Mouse (Mus musculus): ENCODE data around the gene Sema7a.

Gene Sema7a

DNA sequence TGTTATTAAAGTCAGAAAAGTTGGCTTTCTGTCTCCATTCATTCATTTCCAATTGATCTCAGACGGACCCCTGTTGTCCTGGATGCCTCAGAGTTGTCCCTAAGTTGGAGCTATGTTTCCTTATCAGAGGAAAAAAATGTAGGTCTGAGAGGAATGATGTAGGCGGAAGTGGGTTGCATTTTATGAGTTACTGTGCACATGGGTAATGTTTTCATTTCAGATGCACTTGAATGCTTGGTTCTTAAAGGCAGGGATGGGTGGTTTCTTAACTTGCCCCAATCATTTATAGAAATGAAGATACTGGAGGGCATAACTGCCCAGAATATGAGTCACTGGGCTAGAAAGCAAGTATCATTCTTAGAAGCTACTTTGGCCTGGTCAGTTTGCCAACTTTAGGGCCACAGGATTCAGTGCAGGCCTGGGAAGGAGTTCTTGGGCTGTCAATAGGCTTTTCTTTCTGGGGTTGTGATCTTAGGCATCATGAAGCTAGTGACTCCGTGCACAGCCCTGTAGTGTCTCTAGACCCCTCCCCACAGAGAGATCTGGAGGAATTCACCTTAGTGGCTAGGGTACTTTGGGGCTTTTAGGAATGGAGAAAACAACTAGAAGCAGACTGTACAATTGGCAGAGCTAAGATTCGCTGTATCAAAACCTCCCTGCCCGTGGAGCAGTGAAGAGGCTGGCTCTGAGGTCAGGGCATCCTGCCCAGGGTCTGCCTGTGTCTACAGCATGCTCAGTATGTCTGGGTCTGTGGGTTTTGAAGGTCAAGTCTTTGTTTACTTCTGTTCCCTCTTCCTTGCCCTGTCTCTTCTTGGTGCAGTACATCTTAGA is 1.5 kb upstream of the Sema7a start:
- in situ Hi-C loops (cut with MboI, MseI): loop anchor here (5.0 kb wide), 2 partner anchors 54 to 76 kb away; no protein-coding TSS in a partner anchor

DNA sequence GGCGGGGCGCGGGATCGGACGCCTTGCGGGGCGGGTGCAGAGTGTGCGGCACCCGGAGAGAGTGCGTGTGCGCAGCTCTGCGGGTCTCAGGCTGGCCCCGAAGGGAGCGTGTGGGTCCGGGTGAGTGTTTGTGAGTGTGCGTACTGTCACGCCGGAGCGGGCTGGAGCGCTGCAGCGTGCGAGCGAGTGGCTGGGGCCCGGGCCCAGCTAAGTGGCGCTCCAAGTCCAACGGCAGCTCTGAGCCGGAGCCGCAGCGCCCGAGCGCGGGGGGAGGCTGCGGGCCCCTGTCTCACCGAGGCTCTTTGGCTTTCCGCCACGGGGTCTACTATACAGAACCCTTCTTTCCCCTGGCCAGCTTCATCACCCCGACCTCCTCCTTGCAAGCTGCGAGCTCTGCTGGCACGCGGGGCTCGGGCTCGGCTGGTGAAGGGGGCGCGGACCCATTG is 460 bp downstream of the Sema7a start:
- in situ Hi-C loops (cut with MboI, MseI): no loop called here

DNA sequence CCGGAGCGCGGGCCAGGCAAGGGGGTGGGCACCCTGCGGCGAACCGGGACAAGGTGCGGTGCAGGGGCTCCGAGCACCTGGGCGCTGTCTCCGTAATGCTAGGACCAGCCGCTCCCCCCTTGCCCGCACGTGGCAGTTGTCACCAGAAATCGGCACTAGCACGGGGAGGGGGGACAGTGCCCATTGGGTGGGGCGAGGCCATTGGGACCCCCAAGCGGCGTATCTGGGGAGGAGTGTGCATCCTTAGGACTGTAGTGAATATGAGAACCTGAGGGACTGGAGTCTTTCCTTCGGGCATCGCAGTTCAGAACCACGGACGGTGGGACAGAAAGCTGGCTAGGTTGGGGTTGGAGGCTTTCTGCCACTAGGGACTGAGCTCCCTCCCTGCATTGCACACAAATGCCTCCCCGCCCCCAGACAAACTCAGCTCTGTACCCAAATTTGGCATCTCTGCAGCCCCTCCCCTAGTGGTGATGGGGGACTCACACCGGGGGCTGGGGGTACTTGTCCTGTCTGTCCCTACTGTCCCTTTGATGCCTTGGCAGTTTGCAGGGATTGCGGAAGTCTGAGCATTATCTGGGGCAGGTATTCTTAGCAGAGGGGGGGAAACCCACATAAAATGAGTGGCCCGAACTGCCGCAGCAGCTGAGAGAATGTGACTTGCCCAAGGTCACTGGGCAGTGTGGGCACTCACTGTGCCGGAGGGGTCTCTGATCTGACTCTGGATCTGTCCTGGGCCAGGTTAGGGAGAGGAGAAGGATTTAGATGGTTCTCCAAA is 1.1 kb downstream of the Sema7a start:
- in situ Hi-C loops (cut with MboI, MseI): no loop called here

DNA sequence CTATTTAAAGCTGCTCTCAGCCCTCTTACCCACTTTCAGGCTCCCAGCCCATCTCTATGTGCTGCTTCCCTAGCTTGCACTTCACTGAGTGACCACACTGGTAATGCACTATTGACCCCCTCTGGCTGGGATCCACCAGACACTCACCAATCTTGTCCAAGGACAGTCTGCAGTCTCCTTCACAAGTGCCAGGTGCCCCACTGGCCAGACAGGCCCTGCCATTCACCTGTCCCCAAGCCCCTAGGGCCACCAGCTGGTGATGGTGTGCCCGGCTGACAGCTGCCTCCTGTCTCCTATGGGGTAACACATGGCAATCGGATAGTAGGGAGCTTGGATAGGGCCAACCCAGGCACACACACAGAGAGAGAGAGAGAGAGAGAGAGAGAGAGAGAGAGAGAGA is 2.1 kb downstream of the Sema7a start:
- in situ Hi-C loops (cut with MboI, MseI): no loop called here

DNA sequence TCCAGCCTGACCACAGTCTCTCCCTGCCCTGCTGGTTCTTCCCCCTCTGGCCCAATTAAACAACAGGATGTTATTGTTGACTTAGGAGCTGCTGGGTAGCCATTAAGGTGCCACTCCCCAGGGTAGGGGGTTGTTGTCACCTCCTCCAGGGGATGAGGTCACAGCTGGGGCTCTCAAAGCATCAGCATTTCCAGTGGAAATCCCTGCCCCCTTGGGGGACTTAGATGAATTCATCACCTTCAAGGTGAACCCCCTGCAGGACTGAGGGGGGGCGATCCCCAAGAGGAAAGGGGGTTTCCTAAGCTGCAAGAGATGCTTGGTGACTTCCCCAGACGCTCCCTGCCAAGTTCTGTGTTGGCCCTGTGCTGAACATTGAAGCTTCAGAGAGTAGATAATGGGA is 3.2 kb downstream of the Sema7a start:
- in situ Hi-C loops (cut with MboI, MseI): no loop called here

DNA sequence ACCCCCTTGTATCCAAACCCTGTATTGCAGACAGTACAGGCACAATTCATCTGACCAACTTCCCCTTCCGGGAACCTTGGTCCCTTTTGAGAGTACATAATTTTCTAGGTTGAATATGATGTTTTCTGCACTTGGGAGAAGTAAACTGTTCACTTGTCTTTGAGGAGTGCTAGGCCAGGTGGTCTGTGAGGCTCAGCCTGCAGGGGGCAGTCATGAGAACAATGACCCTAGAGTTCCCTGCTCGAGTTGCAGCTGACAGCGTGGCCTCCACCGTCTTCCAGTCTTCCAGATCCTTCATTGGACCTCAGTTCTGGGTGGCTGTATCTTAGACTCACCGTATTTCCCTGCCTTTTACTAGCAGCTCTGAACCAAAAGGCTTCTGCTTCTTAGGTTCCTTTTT is 4.7 kb downstream of the Sema7a start:
- in situ Hi-C loops (cut with MboI, MseI): no loop called here

DNA sequence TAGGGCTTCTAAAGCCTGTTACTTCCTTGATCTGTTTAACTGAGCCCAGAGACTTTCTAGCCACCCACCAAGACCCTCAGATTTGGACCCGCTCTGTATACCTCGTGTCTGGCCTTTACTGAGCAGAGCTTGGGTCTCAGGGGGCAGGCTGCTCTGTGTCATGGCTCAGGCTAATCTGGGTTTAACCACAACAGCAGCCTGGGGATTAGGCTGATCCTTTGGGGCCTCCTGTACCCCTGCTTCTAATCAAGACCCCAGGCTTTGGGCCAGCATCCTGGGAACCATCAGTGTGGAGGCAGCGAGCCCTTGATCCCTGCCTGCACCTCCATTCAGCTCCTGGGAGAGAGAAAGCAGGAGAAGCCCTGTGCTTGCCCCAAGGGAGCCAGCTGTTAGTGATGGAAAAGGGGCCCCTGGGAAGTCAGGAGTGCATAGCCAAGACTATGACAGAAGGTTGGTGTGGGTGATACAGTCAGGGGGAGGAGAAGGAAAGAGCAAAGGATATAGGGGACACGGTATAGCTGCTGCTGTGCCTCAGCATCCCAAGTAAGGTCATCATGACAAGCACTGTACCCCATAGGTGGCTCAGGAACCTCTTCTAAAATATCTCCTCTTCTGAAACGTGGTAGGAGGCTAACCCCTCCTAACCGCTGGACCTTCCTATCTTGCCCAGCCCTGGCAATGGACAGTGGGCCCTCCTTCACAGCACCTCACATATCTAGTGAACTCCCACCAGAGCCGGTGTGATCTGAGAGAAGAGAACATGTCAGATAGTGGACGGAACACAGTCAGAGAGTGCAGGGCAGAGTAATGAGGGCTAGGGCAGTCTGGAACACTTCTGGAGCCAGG is 6.1 kb downstream of the Sema7a start:
- in situ Hi-C loops (cut with MboI, MseI): no loop called here

DNA sequence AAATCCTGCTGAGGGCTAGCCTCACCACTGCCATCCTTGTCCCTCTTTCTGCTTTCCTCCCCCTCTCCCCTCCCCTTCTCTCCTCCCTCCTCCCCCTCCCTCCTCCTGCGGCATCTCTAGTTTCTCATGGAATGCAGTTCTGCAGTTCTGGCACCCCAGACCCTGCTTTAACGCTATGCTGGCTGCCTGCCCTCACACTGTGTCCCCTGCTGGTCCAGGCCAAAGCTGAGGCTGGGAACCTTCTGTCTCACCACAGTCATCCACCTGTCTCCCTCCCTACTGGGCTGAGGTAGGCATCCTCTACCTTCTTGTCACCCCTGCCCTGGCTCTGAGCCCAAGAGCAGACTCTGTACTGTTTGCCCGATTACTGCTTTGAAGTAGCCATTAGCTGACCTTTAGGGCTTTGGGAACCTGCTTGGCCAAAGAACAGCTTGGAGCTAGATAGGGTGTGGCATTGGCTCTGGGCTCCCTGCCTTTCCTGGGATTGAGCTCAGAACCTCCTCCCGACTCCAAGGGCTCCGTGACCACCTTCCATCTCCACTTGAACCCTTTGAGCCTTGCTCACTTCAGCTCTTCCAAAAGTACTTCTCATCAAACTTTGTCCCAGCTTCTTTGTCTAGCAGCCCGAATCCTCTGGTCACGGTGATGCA is 7.6 kb downstream of the Sema7a start:
- in situ Hi-C loops (cut with MboI, MseI): no loop called here

DNA sequence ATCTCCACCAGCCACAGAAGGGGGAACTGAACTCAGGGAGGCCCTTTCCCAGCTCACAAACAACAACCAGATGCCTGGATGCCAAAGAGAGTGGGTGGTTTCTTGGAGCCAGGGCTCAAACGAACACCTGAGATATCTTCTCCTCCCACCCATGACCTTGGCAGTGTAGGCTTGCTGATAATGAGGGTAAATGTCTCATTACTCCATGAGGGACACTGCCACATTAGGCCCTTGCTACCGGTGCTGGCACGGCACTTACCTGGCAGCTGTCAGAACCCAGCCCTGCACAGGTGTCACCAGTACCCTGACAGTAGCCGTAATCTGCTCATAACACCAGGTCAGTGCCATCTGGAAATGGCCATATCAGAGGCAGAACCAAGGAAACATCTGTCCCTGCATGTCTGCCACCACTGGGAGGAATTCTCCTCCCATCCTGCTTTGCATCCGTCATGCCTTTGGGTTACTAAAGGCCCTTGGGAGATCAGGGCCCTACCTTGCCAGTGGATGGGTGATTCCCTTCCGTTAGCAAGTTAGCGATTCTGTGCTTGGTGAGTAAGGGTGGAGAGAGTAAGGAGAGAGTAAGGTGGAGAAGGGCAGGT is 8.5 kb downstream of the Sema7a start:
- in situ Hi-C loops (cut with MboI, MseI): no loop called here

DNA sequence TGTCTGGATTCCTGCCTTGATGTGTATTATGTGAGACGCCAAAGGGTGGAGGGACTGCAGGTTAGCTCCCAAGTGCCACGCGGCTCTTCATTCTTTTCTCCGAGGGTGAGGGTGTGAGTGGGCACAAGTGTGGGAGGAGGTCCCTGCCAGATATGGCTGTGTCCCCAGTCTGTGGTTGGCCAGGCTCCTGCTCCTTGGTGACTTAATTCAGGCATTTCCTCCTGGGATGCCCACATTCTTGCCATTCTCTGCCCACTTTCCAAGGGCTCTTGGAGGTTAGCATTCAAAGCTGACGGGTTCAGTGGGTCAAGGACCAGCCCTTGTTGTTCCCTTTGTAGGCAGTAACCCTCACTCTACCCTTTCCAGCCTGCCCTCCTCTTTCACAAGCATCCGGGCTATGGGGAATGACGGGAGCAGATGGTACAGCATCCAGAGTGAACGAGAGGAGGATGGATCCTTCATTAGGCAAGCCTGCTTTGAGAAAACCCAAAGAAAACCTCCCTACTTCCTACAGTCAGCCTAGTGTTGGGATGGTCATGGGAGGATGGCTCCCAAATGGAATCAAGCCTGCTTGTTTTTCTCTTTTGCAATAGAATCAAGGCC is 9.3 kb downstream of the Sema7a start:
- in situ Hi-C loops (cut with MboI, MseI): no loop called here

DNA sequence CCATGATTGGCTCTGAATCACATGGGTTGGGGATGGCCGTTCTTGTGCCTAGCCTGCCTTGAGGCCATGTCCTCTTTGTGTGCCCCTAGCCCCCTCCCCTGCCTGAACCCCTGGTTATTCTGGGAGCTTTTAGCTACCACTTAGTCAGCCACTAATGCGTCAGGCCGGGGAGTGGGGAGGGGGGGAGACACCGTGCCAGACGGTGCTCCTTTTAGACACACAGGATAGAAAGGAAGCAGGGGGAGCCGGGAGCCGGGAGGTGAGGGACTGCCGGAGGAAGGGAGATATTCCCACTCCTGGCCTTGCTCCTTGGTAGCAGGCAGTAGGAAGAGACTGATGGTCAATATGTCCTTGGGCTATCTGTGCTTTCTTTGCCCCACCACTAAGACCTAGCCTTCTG is 10.0 kb downstream of the Sema7a start:
- in situ Hi-C loops (cut with MboI, MseI): no loop called here

DNA sequence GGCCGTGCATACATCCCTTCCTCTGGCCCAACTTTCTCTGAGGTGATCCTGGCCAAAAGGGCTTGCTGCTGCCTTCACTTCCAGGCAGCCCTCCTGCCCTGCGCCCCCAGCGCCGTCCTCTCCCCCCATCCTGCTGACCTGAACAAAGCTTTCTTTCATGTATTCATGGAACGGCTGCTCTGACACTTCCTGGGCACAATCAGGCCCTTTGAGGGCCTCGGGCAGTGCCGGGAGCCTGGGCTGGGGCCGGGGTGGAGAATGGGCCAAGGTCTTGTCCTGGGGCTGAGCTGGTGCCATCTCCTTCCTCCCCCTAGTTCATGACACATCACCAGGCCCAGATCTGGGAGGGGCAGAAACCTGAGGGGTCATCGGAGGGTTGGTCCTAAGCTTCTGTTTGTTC is 10.6 kb downstream of the Sema7a start:
- in situ Hi-C loops (cut with MboI, MseI): no loop called here

DNA sequence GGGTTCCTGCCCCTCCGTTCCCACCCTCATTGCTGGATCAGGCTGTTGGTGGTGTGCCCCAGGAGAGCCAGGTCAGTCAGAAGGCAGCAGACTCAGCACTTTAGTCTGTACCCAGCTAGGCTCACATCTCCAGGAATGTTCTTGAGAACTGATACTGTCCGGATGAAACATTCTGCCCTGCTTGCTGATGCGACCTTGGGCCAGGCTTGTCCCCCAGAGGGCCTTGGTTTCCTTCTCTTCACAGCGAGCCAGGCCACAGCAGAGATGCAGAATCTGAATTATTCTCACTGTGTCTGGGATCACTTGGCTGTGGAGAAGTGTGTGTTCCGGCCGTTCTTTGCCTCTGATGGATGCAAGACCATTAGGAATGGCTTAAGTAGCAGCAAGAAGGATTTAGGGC is 12.1 kb downstream of the Sema7a start:
- in situ Hi-C loops (cut with MboI, MseI): no loop called here

DNA sequence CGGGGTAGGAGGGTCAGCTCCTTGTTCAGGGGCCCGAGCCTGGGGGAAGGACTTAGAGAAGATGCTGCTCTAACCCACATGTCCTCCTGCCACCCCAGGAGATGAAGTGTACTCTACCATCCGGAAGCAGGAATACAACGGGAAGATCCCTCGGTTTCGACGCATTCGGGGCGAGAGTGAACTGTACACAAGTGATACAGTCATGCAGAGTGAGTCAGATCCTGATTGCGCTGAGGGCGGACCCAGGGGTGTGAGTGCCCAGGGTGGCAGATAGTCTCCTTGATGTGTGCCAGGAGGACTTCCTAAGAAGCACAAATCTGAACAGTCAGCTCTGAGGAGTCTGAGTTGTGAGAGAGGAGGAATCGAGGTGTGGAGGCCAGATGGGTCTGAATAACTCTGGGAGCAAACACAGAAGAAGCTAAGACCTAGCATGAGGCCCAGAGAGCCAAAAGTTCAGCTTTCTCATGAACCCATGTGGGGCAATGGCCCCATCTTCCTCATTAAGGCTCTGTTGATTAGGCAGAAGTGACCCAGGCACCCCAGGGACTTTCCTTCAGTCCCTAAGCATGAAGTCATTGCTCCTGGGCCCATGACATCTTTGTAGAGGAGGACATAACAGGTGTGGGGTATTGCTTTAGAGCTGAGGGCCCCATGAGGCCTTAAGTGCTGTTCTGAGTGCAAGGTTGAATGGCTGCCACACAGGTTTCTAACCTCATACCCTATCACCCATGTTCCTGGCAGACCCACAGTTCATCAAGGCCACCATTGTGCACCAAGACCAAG is 15.2 kb downstream of the Sema7a start:
- in situ Hi-C loops (cut with MboI, MseI): no loop called here

DNA sequence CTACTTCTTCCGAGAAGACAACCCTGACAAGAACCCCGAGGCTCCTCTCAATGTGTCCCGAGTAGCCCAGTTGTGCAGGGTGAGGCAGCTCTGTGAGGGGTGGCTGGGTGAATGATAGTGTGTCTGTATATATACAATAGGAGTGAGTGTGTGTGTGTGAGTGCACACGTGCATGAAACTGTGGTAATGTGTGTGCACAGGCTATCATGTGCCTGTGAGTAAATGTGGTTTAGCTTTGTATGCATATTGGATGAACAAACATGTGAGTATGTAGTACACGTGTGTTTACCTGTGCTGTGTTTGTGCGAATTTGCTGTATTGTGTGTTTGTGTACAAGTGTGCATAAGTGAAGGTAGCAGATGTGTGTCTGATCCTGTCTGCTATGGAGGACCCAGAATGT is 15.9 kb downstream of the Sema7a start:
- in situ Hi-C loops (cut with MboI, MseI): no loop called here

DNA sequence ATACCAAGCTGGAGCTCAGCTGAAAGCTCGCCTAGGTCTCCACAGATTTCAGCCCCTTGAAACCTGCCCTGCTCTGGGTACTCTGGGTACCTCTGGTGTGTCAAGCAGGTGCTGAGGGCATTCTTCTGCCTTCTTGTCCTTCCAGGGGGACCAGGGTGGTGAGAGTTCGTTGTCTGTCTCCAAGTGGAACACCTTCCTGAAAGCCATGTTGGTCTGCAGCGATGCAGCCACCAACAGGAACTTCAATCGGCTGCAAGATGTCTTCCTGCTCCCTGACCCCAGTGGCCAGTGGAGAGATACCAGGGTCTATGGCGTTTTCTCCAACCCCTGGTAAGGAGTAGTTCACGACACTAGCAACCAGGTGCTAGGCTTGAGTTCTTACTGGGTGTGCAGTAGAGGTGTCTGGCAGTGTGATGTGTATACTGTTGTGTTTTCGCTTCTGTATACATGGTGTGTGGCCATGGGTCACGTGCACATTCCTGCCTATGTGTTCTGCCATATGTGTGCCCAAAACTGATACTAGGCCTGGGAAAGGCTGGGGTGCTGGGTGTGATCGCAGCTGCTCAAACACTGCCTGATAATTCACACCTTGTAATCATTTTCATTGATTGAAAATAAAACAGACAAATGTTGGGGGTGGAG is 16.4 kb downstream of the Sema7a start:
- in situ Hi-C loops (cut with MboI, MseI): no loop called here

DNA sequence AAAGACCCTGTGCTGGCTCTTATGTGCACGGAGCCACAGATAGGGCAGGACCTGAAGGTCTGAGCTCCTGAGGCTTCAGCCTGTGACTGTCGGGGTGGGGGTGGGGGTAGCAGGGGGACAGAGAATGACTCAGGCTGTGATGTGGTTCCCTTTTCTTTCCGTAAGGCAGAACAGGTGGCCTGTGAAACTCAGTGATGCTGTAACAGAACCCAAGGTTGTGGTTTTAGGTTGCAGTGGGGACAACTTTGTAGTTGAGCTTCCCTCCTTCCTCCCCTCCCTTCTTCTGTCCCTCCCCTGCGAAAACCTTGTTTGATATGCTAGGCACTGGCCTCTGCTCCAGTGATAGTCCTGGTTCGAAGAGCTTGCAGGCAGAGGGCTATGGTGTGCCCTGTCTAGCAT is 16.9 kb downstream of the Sema7a start:
- in situ Hi-C loops (cut with MboI, MseI): no loop called here

DNA sequence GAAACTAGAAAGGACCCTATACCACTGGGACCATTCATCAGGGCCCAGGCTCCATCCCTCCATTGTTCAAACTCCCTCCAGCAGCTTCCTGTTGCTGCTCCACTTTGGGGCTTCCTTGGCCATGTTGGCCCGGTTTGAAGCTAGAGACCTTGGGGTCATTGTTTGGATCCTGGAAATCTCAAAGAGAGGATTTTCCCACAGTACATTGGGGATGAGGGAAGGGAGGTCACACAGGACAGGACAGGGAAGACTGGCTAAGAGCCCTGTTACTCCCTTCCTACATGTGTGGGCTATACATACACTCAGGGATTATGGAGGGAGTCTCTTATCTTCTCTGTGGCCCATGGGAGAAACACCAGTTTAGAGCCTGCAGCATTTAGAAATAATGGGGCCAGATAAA is 18.7 kb downstream of the Sema7a start:
- in situ Hi-C loops (cut with MboI, MseI): no loop called here

DNA sequence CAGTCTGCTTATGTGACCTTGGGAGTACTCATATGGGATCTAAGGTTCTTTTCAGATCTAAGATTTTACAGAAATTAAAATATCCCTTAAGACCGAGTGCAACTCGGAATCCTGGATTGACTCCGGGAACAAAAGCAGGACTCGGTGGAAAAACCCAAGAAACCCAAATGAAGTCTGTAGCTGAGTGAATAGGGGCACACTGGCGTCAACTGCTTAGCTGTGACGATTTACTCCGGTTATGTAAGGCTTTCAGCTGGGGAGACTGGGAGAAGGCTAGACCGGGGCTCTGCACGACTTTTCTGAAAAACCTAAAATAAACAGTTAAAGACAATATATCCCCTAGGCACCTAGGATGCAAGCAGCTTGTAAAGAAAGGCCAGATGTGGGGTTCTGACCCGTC is 19.5 kb downstream of the Sema7a start:
- in situ Hi-C loops (cut with MboI, MseI): no loop called here
